Mouse (Mus musculus): Measurements from ENCODE around the gene Gm47996. TPM values are rescaled to one million over a fixed set of nuclear protein-coding genes. Genes with fewer than 3 reads are reported as not detected.

Gene Gm47996
- polyA plus RNA-seq, 1 experiment from 2014 or later = not detected

- Histone ChIP-seq H3K4me3 (replicated peaks; ENCODE audit: low read length) (no peak overlapping the region), H3K4me2 (ENCODE audit: low read depth, low read length) (no peak overlapping the region), H3K36me3 (ENCODE audit: control insufficient read depth, insufficient read depth, low read length) (no peaks in the 10 kb centered on the region), H3K27ac (ENCODE audit: low read length) (no peak overlapping the region), H3K4me1 (ENCODE audit: control insufficient read depth, insufficient read depth, low read length) (no peaks in the 10 kb centered on the region), H3K9me3 (replicated peaks; ENCODE audit: control insufficient read depth, low read length) (0 out of 2 replicates have a peak, but pooled peaks cover 2% of the 10 kb centered on the region), H3K27me3 (ENCODE audit: control insufficient read depth, insufficient read depth, low read length) (no peaks in the 10 kb centered on the region), H3K9ac (ENCODE audit: low read length) (no peak overlapping the region)
- 45% methylated on average over 2 of the region's 2 CpGs for WGBS
- ATAC-seq (ENCODE audit: insufficient read depth, low FRiP score) = no peak
Measured at GRCm38 (mm10) chr1:151235574-151235973, 25.6 kb downstream of the Gm47996 start.

- no peak for ATAC-seq (ENCODE audit: insufficient read depth, low FRiP score)
- Histone ChIP-seq H3K27ac (ENCODE audit: low read length) (no peak overlapping the region), H3K36me3 (ENCODE audit: control insufficient read depth, insufficient read depth, low read length) (no peaks in the 10 kb centered on the region), H3K27me3 (ENCODE audit: control insufficient read depth, insufficient read depth, low read length) (no peaks in the 10 kb centered on the region), H3K4me3 (replicated peaks; ENCODE audit: low read length) (no peak overlapping the region), H3K4me2 (ENCODE audit: low read depth, low read length) (no peak overlapping the region), H3K4me1 (ENCODE audit: control insufficient read depth, insufficient read depth, low read length) (no peaks in the 10 kb centered on the region), H3K9me3 (replicated peaks; ENCODE audit: control insufficient read depth, low read length) (0 out of 2 replicates have a peak, but pooled peaks cover 2% of the 10 kb centered on the region), H3K9ac (ENCODE audit: low read length) (no peak overlapping the region)
- 60% methylated on average over 13 of the region's 13 CpGs for WGBS
Measured at GRCm38 (mm10) chr1:151236141-151236930, 26.4 kb downstream of the Gm47996 start.

- no peak overlapping the region for H3K27ac ChIP-seq (ENCODE audit: low read length)
- H3K4me1 ChIP-seq (ENCODE audit: control insufficient read depth, insufficient read depth, low read length) = no peaks in the 10 kb centered on the region
- no peak overlapping the region for H3K4me2 ChIP-seq (ENCODE audit: low read depth, low read length)
- H3K9me3 ChIP-seq (replicated peaks; ENCODE audit: control insufficient read depth, low read length) = 0 out of 2 replicates have a peak, but pooled peaks cover 2% of the 10 kb centered on the region
- H3K4me3 ChIP-seq (replicated peaks; ENCODE audit: low read length) = no peak overlapping the region
- ATAC-seq (ENCODE audit: insufficient read depth, low FRiP score) = no peak
- WGBS = 63% methylated on average over 3 of the region's 3 CpGs
- no peaks in the 10 kb centered on the region for H3K27me3 ChIP-seq (ENCODE audit: control insufficient read depth, insufficient read depth, low read length)
- no peaks in the 10 kb centered on the region for H3K36me3 ChIP-seq (ENCODE audit: control insufficient read depth, insufficient read depth, low read length)
- H3K9ac ChIP-seq (ENCODE audit: low read length) = no peak overlapping the region
Measured at GRCm38 (mm10) chr1:151237780-151238179, 27.8 kb downstream of the Gm47996 start.

GRCm38 (mm10) chr1:151243332-151243731 lies 33.4 kb downstream of the Gm47996 start:
- H3K9me3 ChIP-seq (replicated peaks; ENCODE audit: control insufficient read depth, low read length) = 0 out of 2 replicates have a peak, but pooled peaks cover 2% of the 10 kb centered on the region

GRCm38 (mm10) chr1:151244013-151244412 lies 34.1 kb downstream of the Gm47996 start:
- Histone ChIP-seq H3K9ac (ENCODE audit: low read length) (no peak overlapping the region), H3K9me3 (replicated peaks; ENCODE audit: control insufficient read depth, low read length) (0 out of 2 replicates have a peak, but pooled peaks cover 2% of the 10 kb centered on the region), H3K27ac (ENCODE audit: low read length) (no peak overlapping the region), H3K4me3 (replicated peaks; ENCODE audit: low read length) (no peak overlapping the region), H3K27me3 (ENCODE audit: control insufficient read depth, insufficient read depth, low read length) (no peaks in the 10 kb centered on the region), H3K4me1 (ENCODE audit: control insufficient read depth, insufficient read depth, low read length) (no peaks in the 10 kb centered on the region), H3K36me3 (ENCODE audit: control insufficient read depth, insufficient read depth, low read length) (no peaks in the 10 kb centered on the region), H3K4me2 (ENCODE audit: low read depth, low read length) (no peak overlapping the region)
- 85% methylated on average over 5 of the region's 5 CpGs for WGBS
- no peak for ATAC-seq (ENCODE audit: insufficient read depth, low FRiP score)

More at GRCm38 (mm10) chr1:151243332-151243731, 33.4 kb downstream of the Gm47996 start:
- H3K27ac ChIP-seq (ENCODE audit: low read length) = no peak overlapping the region
- H3K36me3 ChIP-seq (ENCODE audit: control insufficient read depth, insufficient read depth, low read length) = no peaks in the 10 kb centered on the region
- ATAC-seq (ENCODE audit: insufficient read depth, low FRiP score) = no peak
- H3K4me2 ChIP-seq (ENCODE audit: low read depth, low read length) = no peak overlapping the region
- no peak overlapping the region for H3K9ac ChIP-seq (ENCODE audit: low read length)
- H3K4me1 ChIP-seq (ENCODE audit: control insufficient read depth, insufficient read depth, low read length) = no peaks in the 10 kb centered on the region
- 80% methylated on average over 4 of the region's 4 CpGs for WGBS
- H3K4me3 ChIP-seq (replicated peaks; ENCODE audit: low read length) = no peak overlapping the region
- no peaks in the 10 kb centered on the region for H3K27me3 ChIP-seq (ENCODE audit: control insufficient read depth, insufficient read depth, low read length)

GRCm38 (mm10) chr1:151244761-151245160 lies 34.8 kb downstream of the Gm47996 start:
- WGBS = 80% methylated on average over 4 of the region's 4 CpGs
- Histone ChIP-seq H3K27me3 (ENCODE audit: control insufficient read depth, insufficient read depth, low read length) (no peaks in the 10 kb centered on the region), H3K4me3 (replicated peaks; ENCODE audit: low read length) (no peak overlapping the region), H3K36me3 (ENCODE audit: control insufficient read depth, insufficient read depth, low read length) (no peaks in the 10 kb centered on the region), H3K4me2 (ENCODE audit: low read depth, low read length) (no peak overlapping the region), H3K9ac (ENCODE audit: low read length) (no peak overlapping the region), H3K9me3 (replicated peaks; ENCODE audit: control insufficient read depth, low read length) (0 out of 2 replicates have a peak, but pooled peaks cover 2% of the 10 kb centered on the region), H3K4me1 (ENCODE audit: control insufficient read depth, insufficient read depth, low read length) (no peaks in the 10 kb centered on the region), H3K27ac (ENCODE audit: low read length) (no peak overlapping the region)
- no peak for ATAC-seq (ENCODE audit: insufficient read depth, low FRiP score)

GRCm38 (mm10) chr1:151245165-151245564 lies 35.2 kb downstream of the Gm47996 start:
- H3K27me3 ChIP-seq (ENCODE audit: control insufficient read depth, insufficient read depth, low read length) = no peaks in the 10 kb centered on the region
- H3K4me2 ChIP-seq (ENCODE audit: low read depth, low read length) = no peak overlapping the region
- no peak overlapping the region for H3K4me3 ChIP-seq (replicated peaks; ENCODE audit: low read length)
- 0 out of 2 replicates have a peak, but pooled peaks cover 2% of the 10 kb centered on the region for H3K9me3 ChIP-seq (replicated peaks; ENCODE audit: control insufficient read depth, low read length)
- no peak for ATAC-seq (ENCODE audit: insufficient read depth, low FRiP score)
- no peaks in the 10 kb centered on the region for H3K4me1 ChIP-seq (ENCODE audit: control insufficient read depth, insufficient read depth, low read length)
- no peak overlapping the region for H3K27ac ChIP-seq (ENCODE audit: low read length)
- no peaks in the 10 kb centered on the region for H3K36me3 ChIP-seq (ENCODE audit: control insufficient read depth, insufficient read depth, low read length)
- H3K9ac ChIP-seq (ENCODE audit: low read length) = no peak overlapping the region
- WGBS = 83% methylated on average over 10 of the region's 10 CpGs

- Histone ChIP-seq H3K4me2 (ENCODE audit: low read depth, low read length) (no peak overlapping the region), H3K9me3 (replicated peaks; ENCODE audit: control insufficient read depth, low read length) (no peaks in the 10 kb centered on the region), H3K4me1 (ENCODE audit: control insufficient read depth, insufficient read depth, low read length) (no peaks in the 10 kb centered on the region), H3K4me3 (replicated peaks; ENCODE audit: low read length) (no peak overlapping the region), H3K27ac (ENCODE audit: low read length) (no peak overlapping the region), H3K27me3 (ENCODE audit: control insufficient read depth, insufficient read depth, low read length) (no peaks in the 10 kb centered on the region), H3K9ac (ENCODE audit: low read length) (no peak overlapping the region), H3K36me3 (ENCODE audit: control insufficient read depth, insufficient read depth, low read length) (no peaks in the 10 kb centered on the region)
- no peak for ATAC-seq (ENCODE audit: insufficient read depth, low FRiP score)
- 61% methylated on average over 2 of the region's 2 CpGs for WGBS
Measured at GRCm38 (mm10) chr1:151245846-151246245, 35.9 kb downstream of the Gm47996 start.

GRCm38 (mm10) chr1:151250109-151250508 lies 40.2 kb downstream of the Gm47996 start:
- H3K9ac ChIP-seq (ENCODE audit: low read length) = no peak overlapping the region
- no peak overlapping the region for H3K4me2 ChIP-seq (ENCODE audit: low read depth, low read length)
- 0 out of 2 replicates have a peak overlapping the region, but pooled peaks have one; percentile 6 for H3K27ac ChIP-seq (ENCODE audit: low read length)
- WGBS = 82% methylated on average over 3 of the region's 3 CpGs
- no peaks in the 10 kb centered on the region for H3K9me3 ChIP-seq (replicated peaks; ENCODE audit: control insufficient read depth, low read length)
- H3K4me3 ChIP-seq (replicated peaks; ENCODE audit: low read length) = no peak overlapping the region
- no peak for ATAC-seq (ENCODE audit: insufficient read depth, low FRiP score)
- H3K4me1 ChIP-seq (ENCODE audit: control insufficient read depth, insufficient read depth, low read length) = 0 out of 2 replicates have a peak, but pooled peaks cover 2% of the 10 kb centered on the region
- no peaks in the 10 kb centered on the region for H3K27me3 ChIP-seq (ENCODE audit: control insufficient read depth, insufficient read depth, low read length)
- H3K36me3 ChIP-seq (ENCODE audit: control insufficient read depth, insufficient read depth, low read length) = no peaks in the 10 kb centered on the region
